Mouse (Mus musculus) MEL-GATA-1-ER (cell line): Measurements from ENCODE around the gene Taar8b.
"Not testable (repeated sequence)": the region's sequence is repeated elsewhere in the genome, so short reads cannot be mapped to it uniquely, and the experiment has no call there.

Experiments used
- DNase-seq: peaks from one replicate; pipeline ENCODE4 v3.0.0-alpha.2; 2012; ENCODE audit warnings: low read depth; ENCODE audit errors: extremely low read depth

The Taar8b gene

DNA sequence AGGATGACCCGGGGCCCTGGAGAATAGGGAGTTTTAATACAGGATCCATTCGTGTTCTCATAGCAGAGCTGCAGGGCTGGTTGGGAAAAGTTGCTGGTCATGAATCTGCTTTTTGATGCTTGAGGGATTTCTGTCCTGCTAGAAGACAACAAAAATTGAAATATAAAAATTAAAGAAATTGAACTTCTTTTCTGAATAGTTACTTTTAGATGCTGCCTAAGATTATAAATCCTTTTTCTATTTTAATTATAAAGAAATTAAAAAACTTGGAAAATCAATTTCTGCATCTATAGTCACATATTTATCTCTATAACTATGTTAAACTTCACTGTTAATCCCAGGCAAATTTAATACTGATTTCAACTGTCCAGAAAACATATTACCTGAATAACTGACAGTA is at the start of gene Taar8b:
TSS of gene Taar8b (minus strand) at position 101 of the 400 bp plus-strand sequence.
- DNase-seq, result no peak

DNA sequence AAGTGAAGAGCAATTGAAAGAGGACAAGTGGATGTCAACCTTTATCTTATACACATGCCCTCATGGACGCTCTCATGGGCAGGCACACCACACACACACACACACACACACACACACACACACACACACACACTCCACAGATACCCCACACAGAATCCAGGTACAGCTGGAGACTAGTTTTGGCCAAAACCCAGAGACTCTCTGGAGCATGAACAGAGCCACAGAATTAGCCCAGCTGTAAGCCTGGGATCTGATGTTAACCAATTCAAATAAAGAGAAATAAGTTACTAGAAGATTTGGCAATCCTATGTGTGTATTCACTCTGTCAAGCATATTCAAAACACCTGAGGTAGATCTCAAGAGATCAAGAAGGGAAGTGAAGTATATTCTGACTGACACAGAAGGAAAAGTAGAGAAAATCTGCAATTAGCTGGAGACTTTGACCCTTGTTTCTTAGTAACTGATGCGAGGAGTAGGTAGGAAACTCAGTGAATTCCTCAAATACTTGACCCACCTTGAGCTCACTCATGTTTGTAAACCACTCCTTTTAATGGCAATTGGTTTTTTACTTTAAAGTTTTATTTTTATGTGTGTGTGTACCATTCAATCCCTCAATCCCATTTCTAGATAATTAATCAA is 46.6 kb upstream of the Taar8b start:
- DNase-seq, result no peak

DNA sequence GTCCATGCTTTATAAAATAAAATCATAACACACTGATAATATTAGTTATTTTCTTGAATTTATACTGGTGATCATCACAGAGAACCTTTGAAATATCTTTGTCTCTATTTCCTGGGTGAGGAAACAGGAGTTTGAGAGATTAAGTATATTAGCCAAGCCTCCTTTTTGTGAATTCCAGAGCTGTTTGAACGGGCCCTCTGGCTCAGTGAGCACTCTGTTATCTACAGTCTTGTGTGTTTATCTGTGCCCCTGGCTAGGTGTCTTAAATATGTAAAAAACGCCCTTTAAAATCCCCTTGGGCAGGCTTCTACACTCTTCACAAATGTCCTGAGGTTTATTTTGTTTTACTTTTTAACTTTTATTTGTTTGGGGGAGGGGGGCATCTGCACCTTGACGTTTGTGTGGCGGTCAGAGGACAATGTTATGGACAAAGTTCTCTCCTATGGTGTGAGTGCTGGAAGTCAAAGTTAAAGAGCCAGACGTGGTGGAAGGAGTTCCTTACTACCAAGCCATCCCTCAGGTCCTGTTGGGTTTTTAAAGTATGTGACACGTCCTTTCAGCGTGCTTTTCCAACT is 42.1 kb upstream of the Taar8b start:
- peak; percentile 27 for DNase-seq

DNA sequence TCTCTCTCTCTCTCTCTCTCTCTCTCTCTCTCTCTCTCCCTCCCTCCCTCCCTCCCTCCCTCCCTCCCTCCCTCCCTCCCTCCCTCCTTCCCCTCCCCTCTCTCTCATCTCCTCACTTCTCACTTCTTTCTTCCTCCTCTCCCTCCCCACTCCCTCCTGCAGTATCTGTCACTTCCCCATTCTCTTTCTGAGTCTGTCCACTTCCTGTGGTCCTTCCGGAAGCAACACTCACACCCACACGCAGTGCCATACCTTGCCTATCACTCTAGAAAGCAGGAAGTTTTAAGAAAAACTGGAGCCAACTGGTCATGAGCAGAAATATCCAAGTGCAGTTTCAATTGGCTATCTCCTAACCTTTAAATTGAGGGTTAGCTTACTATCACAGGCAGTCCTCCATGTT is 41.0 kb upstream of the Taar8b start:
- peak; percentile 86 for DNase-seq

DNA sequence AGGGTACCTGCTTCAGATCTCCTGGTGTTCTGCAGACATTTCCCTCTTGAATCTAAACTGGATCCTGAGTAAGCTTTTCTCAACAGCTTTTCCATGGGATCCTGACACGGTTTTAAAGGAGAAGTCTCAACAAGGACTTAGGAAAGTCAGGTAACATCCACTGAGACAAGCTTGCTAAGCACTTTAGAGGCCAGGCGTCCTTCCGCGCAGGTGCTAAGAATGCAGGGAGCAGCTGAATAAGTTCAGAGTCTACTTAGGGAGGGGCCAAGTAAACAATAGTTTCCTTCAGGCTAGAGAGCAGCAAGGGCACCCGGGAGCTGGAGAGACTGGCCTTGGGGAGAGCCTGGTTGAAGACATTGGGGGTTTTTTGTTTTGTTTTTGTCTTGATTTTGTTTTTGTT is 40.2 kb upstream of the Taar8b start:
- DNase-seq, result peak; percentile 24

DNA sequence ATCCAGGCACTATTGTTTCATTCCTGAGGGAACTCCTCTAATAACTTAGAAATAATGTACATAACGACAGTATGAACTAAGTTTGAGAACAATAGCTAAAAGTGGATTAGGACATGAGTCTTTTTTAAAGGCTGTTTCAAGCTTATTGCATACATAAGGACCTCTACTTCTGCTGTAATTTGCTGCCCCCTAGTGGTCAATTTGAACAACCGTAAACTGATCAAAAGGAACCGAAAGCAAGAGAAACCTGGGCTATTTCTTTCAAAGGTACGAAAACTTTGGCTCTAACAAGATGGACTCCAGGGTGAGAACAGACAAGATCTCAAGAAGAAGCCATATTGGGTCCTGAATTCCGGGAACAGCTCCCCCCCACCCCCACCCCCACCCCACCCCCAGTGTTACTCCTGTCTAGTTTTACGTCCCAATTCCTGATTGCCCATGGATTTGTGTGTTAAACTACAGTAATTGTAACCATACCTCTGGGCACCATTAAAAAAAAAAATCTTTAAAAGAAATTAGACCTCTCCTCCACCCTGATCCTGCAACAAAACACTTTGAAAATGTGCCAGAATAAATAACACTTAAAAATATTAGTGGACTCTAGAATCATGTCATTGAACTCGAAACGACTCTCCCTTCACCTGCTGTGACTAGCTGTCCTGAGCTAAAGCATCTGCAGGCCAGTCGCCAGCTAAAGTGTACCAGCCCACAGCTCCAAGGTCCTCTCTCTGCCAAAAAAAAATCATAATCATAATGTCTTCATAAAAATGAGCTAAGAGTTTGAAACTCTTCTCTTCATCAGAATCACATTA is 39.6 kb upstream of the Taar8b start:
- DNase-seq, result peak; percentile 83

DNA sequence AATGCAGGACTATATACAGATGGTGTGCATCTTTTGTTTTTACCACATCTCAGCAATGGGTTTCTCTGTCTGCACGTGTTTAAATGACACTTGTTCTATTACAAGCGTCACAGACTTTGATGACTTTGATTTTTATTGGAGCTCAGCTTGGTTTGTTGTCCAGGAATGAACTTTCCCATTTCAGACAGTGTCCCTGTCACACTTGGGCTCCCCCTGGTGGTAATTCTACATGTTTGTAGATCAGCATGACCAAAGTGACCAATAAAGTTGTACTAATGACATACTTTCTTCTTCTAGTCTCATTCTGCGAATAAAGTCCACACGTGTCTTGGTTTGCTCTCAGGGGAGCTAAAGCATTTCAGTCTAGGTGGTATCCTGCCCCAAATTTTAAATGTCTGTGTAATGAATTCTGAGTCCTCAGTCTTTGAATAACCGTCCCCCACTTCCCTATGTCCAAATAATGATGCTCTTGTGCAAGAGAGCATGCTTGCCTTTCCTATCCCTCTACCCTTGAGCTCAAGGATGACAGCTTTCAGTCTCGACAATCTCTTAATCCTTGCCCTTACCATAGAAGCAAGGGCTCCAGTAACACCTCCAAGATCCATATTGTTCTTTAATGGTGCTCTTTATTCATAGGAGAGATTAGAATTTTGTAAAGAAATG is 19.2 kb upstream of the Taar8b start:
- DNase-seq, result peak; percentile 26

DNA sequence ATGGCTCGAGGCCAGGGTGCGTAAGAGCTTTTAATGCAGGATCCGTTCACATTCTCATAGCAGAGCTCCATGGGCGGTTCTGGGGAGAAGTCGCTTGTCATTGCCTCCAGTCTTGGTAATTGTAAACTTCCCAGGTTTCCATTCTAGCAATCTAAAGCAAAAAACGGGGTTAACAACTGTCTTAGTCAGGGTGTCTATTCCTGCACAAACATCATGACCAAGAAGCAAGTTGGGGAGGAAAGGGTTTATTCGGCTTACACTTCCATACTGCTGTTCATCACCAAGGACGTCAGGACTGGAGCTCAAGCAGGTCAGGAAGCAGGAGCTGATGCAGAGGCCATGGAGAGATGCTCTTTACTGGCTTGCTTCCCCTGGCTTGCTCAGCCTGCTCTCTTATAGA is 17.3 kb upstream of the Taar8b start, which contains the start of gene Taar9:
TSS of gene Taar9 (minus strand) at position 101 of the 400 bp plus-strand sequence.
- not testable (repeated sequence) for DNase-seq

DNA sequence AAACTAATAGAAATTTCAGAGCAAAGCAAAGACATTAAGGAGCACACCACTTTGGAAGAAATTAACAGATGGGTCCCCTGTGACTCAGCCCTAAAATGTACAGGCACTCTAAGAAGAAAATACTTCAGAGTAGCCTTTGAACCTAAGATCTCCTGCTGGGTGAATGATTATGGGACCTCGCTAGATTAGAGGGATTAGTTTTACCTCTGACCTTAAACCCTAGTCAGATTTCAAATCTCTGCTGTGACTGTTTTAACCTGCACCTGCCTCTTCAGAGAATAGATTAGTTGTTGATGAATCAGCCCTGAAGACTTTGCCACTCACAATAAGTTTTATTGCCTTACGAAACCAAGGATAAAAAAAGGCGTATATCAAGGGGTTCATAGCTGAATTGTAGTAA is 16.1 kb upstream of the Taar8b start:
- no peak for DNase-seq

DNA sequence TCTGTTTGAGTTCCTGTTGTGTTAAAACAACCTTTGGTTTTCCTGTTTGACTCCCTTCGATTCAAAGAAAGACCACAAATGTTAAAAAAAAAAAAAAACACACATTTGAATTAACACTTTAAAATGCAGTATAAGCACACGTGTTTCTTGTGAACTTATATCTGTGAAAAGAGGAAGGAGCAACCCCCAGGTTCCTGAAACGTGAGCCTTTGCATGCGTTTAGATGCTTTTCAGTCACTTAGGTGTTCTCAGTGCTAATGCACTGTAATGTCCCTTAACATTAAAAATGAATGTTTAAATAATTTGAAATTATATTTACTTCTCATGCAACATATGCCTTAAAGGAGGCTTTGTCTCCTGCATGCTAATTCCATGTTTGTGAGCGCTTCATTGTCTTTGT is 15.7 kb upstream of the Taar8b start:
- DNase-seq, result peak; percentile 14

DNA sequence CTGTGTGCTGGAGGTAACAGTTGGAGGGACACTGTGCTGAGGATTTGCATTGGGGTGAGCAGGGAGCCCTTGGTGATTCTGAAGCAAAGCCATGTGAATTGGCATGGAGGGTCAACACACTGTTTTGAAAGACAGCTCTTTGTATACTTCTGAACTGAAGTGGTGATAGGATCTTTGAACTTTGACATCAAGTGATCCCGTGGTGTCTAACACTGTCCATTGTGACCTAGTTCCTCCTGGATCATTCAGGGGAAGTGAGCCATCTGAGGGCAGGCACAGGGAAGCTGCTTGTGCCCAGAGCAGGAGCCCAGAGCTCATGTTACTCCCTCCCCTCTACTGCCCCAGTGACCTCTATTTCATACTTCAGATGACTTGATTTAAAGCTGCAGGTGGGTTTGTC is 11.2 kb upstream of the Taar8b start:
- DNase-seq, result not testable (repeated sequence)

DNA sequence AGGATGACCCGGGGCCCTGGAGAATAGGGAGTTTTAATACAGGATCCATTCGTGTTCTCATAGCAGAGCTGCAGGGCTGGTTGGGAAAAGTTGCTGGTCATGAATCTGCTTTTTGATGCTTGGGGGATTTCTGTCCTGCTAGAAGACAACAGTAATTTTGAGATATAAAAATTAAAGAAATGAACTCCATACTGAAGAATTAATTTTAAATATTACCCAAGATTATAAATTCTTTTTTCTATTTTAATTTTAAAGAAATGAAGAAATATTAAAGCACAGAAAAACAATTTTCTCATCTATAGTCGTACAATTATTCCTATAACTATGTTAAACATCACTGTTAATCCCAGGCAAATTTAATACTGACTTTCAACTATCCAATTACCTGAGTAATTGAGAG is 9.7 kb upstream of the Taar8b start, which contains the start of gene Taar8c:
TSS of gene Taar8c (minus strand) at position 101 of the 400 bp plus-strand sequence.
- DNase-seq, result not testable (repeated sequence)

DNA sequence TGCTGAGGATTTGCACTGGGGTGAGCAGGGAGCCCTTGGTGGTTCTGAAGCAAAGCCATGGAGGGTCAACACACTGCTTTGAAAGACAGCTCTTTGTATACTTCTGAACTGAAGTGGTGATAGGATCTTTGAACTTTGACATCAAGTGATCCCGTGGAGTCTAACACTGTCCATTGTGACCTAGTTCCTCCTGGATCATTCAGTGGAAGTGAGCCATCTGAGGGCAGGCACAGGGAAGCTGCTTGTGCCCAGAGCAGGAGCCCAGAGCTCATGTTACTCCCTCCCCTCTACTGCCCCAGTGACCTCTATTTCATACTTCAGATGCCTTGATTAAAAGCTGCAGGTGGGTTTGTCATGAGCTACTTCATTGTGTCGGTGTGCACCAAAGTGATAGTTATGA is 4.9 kb upstream of the Taar8b start:
- not testable (repeated sequence) for DNase-seq

DNA sequence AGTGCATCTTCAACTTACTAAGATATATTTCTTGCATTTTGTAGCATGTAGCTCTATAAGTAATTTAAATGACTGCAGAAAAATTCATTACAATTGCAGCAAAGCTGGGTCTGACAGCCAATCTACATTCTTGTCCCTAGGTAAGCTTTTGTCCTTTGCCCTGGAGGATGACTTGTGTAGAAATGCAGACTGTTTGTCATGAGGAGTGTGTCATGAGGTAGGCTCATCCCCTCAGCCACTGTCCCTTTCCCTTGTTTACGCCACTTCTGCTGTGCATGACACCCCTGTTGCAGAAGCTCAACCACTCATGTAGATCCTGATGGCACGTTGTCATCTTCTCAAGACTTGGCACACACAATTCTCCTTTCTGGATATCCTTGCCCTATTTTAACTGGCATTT is 4.9 kb downstream of the Taar8b start:
- DNase-seq, result no peak

DNA sequence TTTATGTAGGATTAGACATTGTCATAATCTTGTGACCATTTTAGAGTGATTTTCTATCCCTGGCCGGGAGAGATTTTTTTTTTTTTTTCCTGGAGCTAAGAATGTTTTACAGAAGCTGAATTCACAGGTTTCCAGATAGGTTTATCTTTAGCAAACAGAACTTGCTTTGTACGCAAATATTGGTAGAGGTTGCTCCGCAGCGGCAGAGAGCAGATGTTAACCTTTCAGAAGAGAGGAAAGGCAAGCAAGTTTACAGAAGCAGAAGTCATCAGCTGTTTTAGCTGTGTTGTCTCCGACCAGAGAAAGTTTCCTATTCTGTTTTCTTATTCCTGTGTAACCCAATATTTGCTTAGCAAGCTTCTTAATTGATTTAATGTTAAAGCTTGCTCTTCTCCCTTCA is 5.5 kb downstream of the Taar8b start:
- DNase-seq, result no peak

DNA sequence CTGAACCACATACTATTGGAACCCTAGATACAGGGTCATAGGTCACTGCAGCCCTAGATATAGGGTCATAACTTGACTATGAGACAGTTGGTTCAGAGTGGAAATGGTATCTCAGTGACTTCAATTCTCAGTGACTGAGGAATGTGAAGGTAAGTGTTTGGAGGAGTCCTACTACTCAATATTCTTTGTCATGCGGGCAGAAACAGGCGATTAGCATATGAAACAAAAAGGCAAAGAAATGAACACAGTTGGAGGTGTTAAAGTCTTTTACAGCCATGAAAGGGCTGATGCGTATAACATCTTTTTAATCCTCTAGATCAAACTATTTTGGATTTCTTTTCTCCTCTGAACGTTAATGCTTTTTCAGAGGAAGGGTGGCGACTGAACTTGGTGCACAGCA is 6.2 kb downstream of the Taar8b start:
- DNase-seq, result no peak

DNA sequence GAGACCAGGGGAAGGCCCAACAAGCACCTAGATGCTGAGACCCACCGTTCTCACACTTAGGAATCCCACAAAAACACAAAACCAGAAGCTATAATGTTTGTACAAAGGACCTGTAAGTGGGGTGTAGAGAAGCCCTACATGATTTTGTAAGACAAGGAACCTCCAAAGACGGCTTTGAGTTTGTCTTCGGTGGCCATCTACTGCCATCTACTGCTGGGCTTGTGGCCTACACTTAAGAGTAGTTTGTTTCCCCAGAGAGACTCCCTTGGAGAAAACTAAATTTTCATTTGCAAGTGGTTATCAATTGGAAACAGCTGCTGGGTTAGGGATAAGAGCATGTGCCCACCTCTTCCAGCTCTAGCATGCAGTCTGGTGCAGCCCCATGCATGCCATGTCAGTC is 11.9 kb downstream of the Taar8b start:
- DNase-seq, result no peak

DNA sequence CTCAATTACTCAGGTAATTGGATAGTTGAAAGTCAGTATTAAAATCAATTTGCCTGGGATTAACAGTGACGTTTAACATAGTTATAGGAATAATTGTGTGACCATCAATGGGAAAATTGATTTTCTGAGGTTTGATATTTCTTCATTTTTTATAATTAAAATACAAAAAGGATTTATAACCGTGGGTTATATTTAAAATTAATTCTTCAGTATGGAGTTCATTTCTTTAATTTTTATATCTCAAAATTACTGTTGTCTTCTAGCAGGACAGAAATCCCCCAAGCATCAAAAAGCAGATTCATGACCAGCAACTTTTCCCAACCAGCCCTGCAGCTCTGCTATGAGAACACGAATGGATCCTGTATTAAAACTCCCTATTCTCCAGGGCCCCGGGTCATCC is 15.9 kb downstream of the Taar8b start, which contains the start of gene Taar8a:
TSS of gene Taar8a (plus strand) at position 301 of the 400 bp plus-strand sequence.
- DNase-seq, result not testable (repeated sequence)

DNA sequence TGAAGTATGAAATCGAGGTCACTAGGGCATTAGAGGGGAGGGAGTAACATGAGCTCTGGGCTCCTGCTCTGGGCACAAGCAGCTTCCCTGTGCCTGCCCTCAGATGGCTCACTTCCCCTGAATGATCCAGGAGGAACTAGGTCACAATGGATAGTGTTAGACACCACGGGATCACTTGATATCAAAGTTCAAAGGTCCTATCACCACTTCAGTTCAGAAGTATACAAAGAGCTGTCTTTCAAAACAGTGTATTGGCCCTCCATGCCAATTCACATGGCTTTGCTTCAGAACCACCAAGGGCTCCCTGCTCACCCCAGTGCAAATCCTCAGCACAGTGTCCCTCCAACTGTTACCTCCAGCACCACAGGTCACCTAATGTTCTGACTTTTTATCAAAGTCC is 17.3 kb downstream of the Taar8b start:
- not testable (repeated sequence) for DNase-seq

DNA sequence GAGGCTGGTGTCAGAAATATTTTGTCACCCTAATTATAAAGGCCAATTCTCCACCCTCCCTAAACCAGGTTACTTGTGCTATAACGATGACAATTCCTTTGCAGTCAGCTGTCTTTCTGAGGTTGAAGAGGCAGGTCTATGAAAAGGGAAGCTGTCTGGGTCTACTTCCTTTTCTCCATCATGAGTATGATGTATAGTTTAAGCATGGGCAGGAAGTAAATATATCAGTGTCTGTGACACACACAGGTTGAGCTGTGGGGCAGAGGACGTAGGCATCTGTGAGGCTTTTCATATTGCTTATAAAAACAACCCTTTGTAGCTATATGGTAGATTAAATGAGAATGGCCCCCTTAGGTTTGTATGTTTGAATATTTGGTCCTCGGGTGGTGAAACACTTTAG is 33.1 kb downstream of the Taar8b start:
- DNase-seq, result no peak

DNA sequence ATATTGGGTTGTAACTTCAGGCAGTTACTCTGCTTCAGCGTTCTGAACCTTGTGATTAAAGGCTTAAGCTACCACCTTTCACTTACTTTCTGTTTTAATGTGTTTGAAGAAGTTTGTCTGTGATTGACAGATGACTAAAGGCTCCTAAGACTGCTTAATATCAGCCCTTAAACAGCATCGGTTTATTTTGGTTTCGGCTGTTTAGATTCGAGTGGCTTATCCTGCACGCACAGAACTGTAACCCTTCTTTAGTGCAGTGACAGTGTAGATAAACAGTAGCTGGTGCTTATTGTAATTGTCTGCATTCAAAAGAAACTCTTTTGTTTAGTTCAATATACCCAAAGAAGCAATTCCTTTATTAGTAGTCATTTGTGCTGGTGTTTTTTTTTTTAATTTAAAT is 40.1 kb downstream of the Taar8b start:
- DNase-seq, result no peak

DNA sequence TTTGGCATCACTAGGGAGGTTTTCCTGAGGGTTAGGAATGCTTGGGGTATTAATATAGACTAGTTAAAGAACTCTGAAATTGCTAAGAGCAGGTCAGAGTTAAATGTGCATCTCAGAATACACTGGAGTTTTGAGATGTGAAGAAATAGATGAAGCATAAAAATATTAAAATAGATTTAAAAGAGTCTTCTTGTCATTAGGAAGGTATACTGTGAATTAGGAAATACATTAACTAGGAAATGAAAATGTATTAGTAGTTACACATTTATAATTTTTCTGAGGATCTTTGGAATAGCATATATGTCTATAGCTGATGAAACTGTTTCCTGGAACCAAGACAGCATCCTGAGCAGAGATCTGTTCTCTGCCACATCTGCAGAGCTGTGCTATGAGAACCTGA is 42.9 kb downstream of the Taar8b start, which contains the start of gene Taar7f:
TSS of gene Taar7f (plus strand) at position 301 of the 400 bp plus-strand sequence.
- no peak for DNase-seq
